Mouse (Mus musculus): Measurements from ENCODE around the gene Krtap10-4. TPM values are rescaled to one million over a fixed set of nuclear protein-coding genes. Genes with fewer than 3 reads are reported as not detected.

Krtap10-4 gene
- polyA plus RNA-seq (2012; rRNA removed): not detected in 2 replicates

GRCm38 (mm10) chr10:77826951-77827350 lies at the start of gene Krtap10-4:
Gene Krtap10-4, minus strand, starts transcription at chr10:77827095.

GRCm38 (mm10) chr10:77861675-77862074 lies 34.8 kb upstream of the Krtap10-4 start, which contains the start of gene Gm3285:
Gene Gm3285, plus strand, starts transcription at chr10:77861975.

GRCm38 (mm10) chr10:77852559-77852958 lies 25.7 kb upstream of the Krtap10-4 start, which contains the start of gene Gm10318:
Gene Gm10318, plus strand, starts transcription at chr10:77852859.

GRCm38 (mm10) chr10:77846503-77846902 lies 19.6 kb upstream of the Krtap10-4 start, which contains the start of gene Gm36176:
Gene Gm36176, plus strand, starts transcription at chr10:77846803.

GRCm38 (mm10) chr10:77835647-77836046 lies 8.8 kb upstream of the Krtap10-4 start, which contains the start of gene Krtap10-10:
Gene Krtap10-10, plus strand, starts transcription at chr10:77835947.

GRCm38 (mm10) chr10:77814382-77814781 lies 12.5 kb downstream of the Krtap10-4 start, which contains the start of gene Gm2696:
Gene Gm2696, plus strand, starts transcription at chr10:77814682.

GRCm38 (mm10) chr10:77811743-77812142 lies 15.2 kb downstream of the Krtap10-4 start, which contains the start of gene Gm9507:
Gene Gm9507, minus strand, starts transcription at chr10:77811843.

GRCm38 (mm10) chr10:77798921-77799508 lies 27.9 kb downstream of the Krtap10-4 start, which contains the start of gene Gm19668:
Gene Gm19668, minus strand, starts transcription at chr10:77799133.

GRCm38 (mm10) chr10:77794976-77795375 lies 31.9 kb downstream of the Krtap10-4 start, which contains the start of gene Gm9639:
Gene Gm9639, minus strand, starts transcription at chr10:77795076.

GRCm38 (mm10) chr10:77787876-77788275 lies 39.0 kb downstream of the Krtap10-4 start, which contains the start of gene Gm7137:
Gene Gm7137, minus strand, starts transcription at chr10:77788200.

GRCm38 (mm10) chr10:77782442-77782841 lies 44.5 kb downstream of the Krtap10-4 start, which contains the start of gene Gm3250:
Gene Gm3250, minus strand, starts transcription at chr10:77782542.

GRCm38 (mm10) chr10:77776844-77777243 lies 50.1 kb downstream of the Krtap10-4 start, which contains the start of gene Gm7138:
Gene Gm7138, minus strand, starts transcription at chr10:77776944.

Other genes with a start within 250 kb of the Krtap10-4 start
- gene Pttg1ip, start 245.4 kb downstream of the Krtap10-4 start, polyA plus RNA-seq (2012; rRNA removed): 77.8 TPM in 2 replicates
- 123 and 134 TPM in 2 replicates for gene Sumo3, start 221.0 kb downstream of the Krtap10-4 start, polyA plus RNA-seq (2012; rRNA removed)
- gene Gm49325, start 220.9 kb downstream of the Krtap10-4 start, polyA plus RNA-seq (2012; rRNA removed): 0.16 TPM in 1 of 2 replicates, not detected in the other
- gene Ube2g2, start 204.8 kb downstream of the Krtap10-4 start, polyA plus RNA-seq (2012; rRNA removed): 22.9 and 27.2 TPM in 2 replicates
- 0.10 and 0.12 TPM in 2 replicates for gene Tspear, start 140.5 kb downstream of the Krtap10-4 start, polyA plus RNA-seq (2012; rRNA removed)
- gene Gm19402, start 136.3 kb downstream of the Krtap10-4 start, polyA plus RNA-seq (2012; rRNA removed): not detected in 2 replicates
- not detected in 2 replicates for gene Gm9508, start 129.9 kb downstream of the Krtap10-4 start, polyA plus RNA-seq (2012; rRNA removed)
- gene Gm10272, start 120.5 kb downstream of the Krtap10-4 start, polyA plus RNA-seq (2012; rRNA removed): not detected in 2 replicates
- gene Gm10024, start 115.6 kb downstream of the Krtap10-4 start, polyA plus RNA-seq (2012; rRNA removed): not detected in 2 replicates
- gene Gm10142, start 111.3 kb downstream of the Krtap10-4 start, polyA plus RNA-seq (2012; rRNA removed): not detected in 2 replicates
- not detected in 2 replicates for gene Krtap12-1, start 106.5 kb downstream of the Krtap10-4 start, polyA plus RNA-seq (2012; rRNA removed)
- gene Gm10100, start 100.6 kb downstream of the Krtap10-4 start, polyA plus RNA-seq (2012; rRNA removed): not detected in 2 replicates
- gene Gm18596, start 84.5 kb downstream of the Krtap10-4 start, polyA plus RNA-seq (2012; rRNA removed): not detected in 2 replicates
- not detected in 2 replicates for gene Gm9736, start 75.7 kb downstream of the Krtap10-4 start, polyA plus RNA-seq (2012; rRNA removed)
- not detected in 2 replicates for gene Gm3233, start 67.4 kb downstream of the Krtap10-4 start, polyA plus RNA-seq (2012; rRNA removed)
- gene Gm3238, start 55.8 kb downstream of the Krtap10-4 start, polyA plus RNA-seq (2012; rRNA removed): not detected in 2 replicates
- not detected in 2 replicates for gene Gm7138, start 50.2 kb downstream of the Krtap10-4 start, polyA plus RNA-seq (2012; rRNA removed)
- gene Gm3250, start 44.6 kb downstream of the Krtap10-4 start, polyA plus RNA-seq (2012; rRNA removed): not detected in 2 replicates
- gene Gm7137, start 38.9 kb downstream of the Krtap10-4 start, polyA plus RNA-seq (2012; rRNA removed): not detected in 2 replicates
- not detected in 2 replicates for gene Gm9639, start 32.0 kb downstream of the Krtap10-4 start, polyA plus RNA-seq (2012; rRNA removed)
- not detected in 2 replicates for gene Gm19668, start 28.0 kb downstream of the Krtap10-4 start, polyA plus RNA-seq (2012; rRNA removed)
- gene Gm9507, start 15.3 kb downstream of the Krtap10-4 start, polyA plus RNA-seq (2012; rRNA removed): not detected in 2 replicates
- not detected in 2 replicates for gene Gm2696, start 12.4 kb downstream of the Krtap10-4 start, polyA plus RNA-seq (2012; rRNA removed)
- not detected in 2 replicates for gene Krtap10-10, start 8.9 kb upstream of the Krtap10-4 start, polyA plus RNA-seq (2012; rRNA removed)
- not detected in 2 replicates for gene Gm36176, start 19.7 kb upstream of the Krtap10-4 start, polyA plus RNA-seq (2012; rRNA removed)
- gene Gm10318, start 25.8 kb upstream of the Krtap10-4 start, polyA plus RNA-seq (2012; rRNA removed): not detected in 2 replicates
- not detected in 2 replicates for gene Gm3285, start 34.9 kb upstream of the Krtap10-4 start, polyA plus RNA-seq (2012; rRNA removed)
- gene Lrrc3, start 75.4 kb upstream of the Krtap10-4 start, polyA plus RNA-seq (2012; rRNA removed): 17.4 and 18.2 TPM in 2 replicates
- 9.9 and 16.6 TPM in 2 replicates for gene Trpm2, start 143.5 kb upstream of the Krtap10-4 start, polyA plus RNA-seq (2012; rRNA removed)
- gene 1810043G02Rik, start 151.4 kb upstream of the Krtap10-4 start, polyA plus RNA-seq (2012; rRNA removed): 4.6 and 5.0 TPM in 2 replicates
- 52.9 and 54.7 TPM in 2 replicates for gene Pfkl, start 183.0 kb upstream of the Krtap10-4 start, polyA plus RNA-seq (2012; rRNA removed)
- gene Dnmt3l, start 214.9 kb upstream of the Krtap10-4 start, polyA plus RNA-seq (2012; rRNA removed): 0.02 and 0.05 TPM in 2 replicates
- gene Aire, start 216.5 kb upstream of the Krtap10-4 start, polyA plus RNA-seq (2012; rRNA removed): 0.02 TPM in 2 replicates
- gene Icosl, start 242.2 kb upstream of the Krtap10-4 start, polyA plus RNA-seq (2012; rRNA removed): 3.0 and 3.3 TPM in 2 replicates

Data from liver, embryonic 18 days (tissue).